Mouse (Mus musculus) erythroblast, embryonic 14.5 days (primary cell): Measurements from ENCODE around the gene Grin3a. TPM values are rescaled to one million over a fixed set of nuclear protein-coding genes. Genes with fewer than 3 reads are reported as not detected.
"Not testable (repeated sequence)": the region's sequence is repeated elsewhere in the genome, so short reads cannot be mapped to it uniquely, and the experiment has no call there.

Source experiments
- H3K27me3 ChIP-seq: 2 replicates; pipeline ENCODE4 v1.6.1; 2012; ENCODE audit warnings: inconsistent platforms; ENCODE audit not compliant: control insufficient read depth
- H3K36me3 ChIP-seq: 2 replicates; pipeline ENCODE4 v1.6.1; 2012; ENCODE audit warnings: mild to moderate bottlenecking, inconsistent platforms; ENCODE audit not compliant: control insufficient read depth
- H3K4me1 ChIP-seq: 2 replicates; pipeline ENCODE4 v1.6.1; 2012; ENCODE audit warnings: inconsistent platforms; ENCODE audit not compliant: control insufficient read depth
- H3K4me3 ChIP-seq: replicated peaks from 2 replicates; pipeline ENCODE3; 2012; ENCODE audit warnings: moderate library complexity, mild to moderate bottlenecking, inconsistent platforms
- H3K9me3 ChIP-seq: 2 replicates; pipeline ENCODE4 v1.6.1; 2012; ENCODE audit warnings: low read length, inconsistent platforms, mixed read lengths; ENCODE audit not compliant: control insufficient read depth
- GATA1 ChIP-seq: IDR thresholded peaks from 2 replicates; pipeline ENCODE4 v1.6.1; 2012; ENCODE audit warnings: low read length, inconsistent platforms, mixed read lengths
- TAL1 ChIP-seq: IDR thresholded peaks from 3 replicates; pipeline ENCODE4 v1.6.1; 2012; ENCODE audit warnings: low read length, inconsistent platforms, mixed read lengths
- polyA plus RNA-seq: library from polyadenylated mRNA; stranded (reverse); fragments of >175 nt; gene quantifications from 2 replicates; pipeline ENCODE4 v1.2.3, GENCODE M21; 2012

Grin3a gene
- polyA plus RNA-seq, 1 experiment = not detected

GRCm38 (mm10) chr4:49659421-49659820 lies 186.1 kb downstream of the Grin3a start:
- Histone ChIP-seq H3K4me3 (no peak overlapping the region), H3K9me3 (no peaks in the 10 kb centered on the region), H3K36me3 (peaks cover 78% of the 10 kb centered on the region), H3K27me3 (no peaks in the 10 kb centered on the region), H3K4me1 (no peaks in the 10 kb centered on the region)
- TF ChIP-seq GATA1 (no peak), TAL1 (no peak)

GRCm38 (mm10) chr4:49639913-49640312 lies 205.6 kb downstream of the Grin3a start:
- Histone ChIP-seq H3K4me1 (peaks cover 7% of the 10 kb centered on the region), H3K27me3 (no peaks in the 10 kb centered on the region), H3K9me3 (no peaks in the 10 kb centered on the region), H3K36me3 (peaks cover 89% of the 10 kb centered on the region), H3K4me3 (no peak overlapping the region)
- TF ChIP-seq GATA1 (peak; percentile 30; the same call in 1 of the 2 replicates), TAL1 (peak; percentile 39; the same call in 1 of the 3 replicates)

DNA sequence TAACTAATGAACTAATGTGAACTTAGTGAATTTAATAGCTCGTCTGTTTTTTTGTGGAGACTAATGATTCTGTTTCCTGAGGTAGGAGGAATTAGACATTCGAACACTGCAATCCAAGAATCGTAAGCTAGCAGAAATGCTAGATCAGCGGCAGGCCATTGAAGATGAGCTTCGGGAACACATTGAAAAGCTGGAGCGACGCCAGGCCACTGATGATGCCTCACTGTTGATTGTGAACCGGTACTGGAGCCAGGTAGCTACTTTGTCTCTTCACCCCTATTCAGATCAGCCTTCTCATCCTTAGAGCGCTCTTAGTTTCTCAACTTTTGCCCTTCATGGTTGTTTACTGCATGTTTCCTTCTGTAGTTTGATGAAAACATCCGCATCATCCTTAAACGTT lies 207.7 kb downstream of the Grin3a start:
- no peak for TF ChIP-seq GATA1
- peaks cover 85% of the 10 kb centered on the region for H3K36me3 ChIP-seq
- no peaks in the 10 kb centered on the region for H3K27me3 ChIP-seq
- no peak overlapping the region for H3K4me3 ChIP-seq
- H3K9me3 ChIP-seq = no peaks in the 10 kb centered on the region
- peaks cover 25% of the 10 kb centered on the region for H3K4me1 ChIP-seq

- peak overlapping the region; percentile 74 for H3K4me3 ChIP-seq
- peaks cover 37% of the 10 kb centered on the region for H3K36me3 ChIP-seq
- H3K4me1 ChIP-seq = peaks cover 29% of the 10 kb centered on the region
- TF ChIP-seq TAL1 (no peak), GATA1 (no peak)
- H3K27me3 ChIP-seq = no peaks in the 10 kb centered on the region
- no peaks in the 10 kb centered on the region for H3K9me3 ChIP-seq
These were observed 213.4 kb downstream of the Grin3a start for GRCm38 (mm10) chr4:49632139-49632481.

DNA sequence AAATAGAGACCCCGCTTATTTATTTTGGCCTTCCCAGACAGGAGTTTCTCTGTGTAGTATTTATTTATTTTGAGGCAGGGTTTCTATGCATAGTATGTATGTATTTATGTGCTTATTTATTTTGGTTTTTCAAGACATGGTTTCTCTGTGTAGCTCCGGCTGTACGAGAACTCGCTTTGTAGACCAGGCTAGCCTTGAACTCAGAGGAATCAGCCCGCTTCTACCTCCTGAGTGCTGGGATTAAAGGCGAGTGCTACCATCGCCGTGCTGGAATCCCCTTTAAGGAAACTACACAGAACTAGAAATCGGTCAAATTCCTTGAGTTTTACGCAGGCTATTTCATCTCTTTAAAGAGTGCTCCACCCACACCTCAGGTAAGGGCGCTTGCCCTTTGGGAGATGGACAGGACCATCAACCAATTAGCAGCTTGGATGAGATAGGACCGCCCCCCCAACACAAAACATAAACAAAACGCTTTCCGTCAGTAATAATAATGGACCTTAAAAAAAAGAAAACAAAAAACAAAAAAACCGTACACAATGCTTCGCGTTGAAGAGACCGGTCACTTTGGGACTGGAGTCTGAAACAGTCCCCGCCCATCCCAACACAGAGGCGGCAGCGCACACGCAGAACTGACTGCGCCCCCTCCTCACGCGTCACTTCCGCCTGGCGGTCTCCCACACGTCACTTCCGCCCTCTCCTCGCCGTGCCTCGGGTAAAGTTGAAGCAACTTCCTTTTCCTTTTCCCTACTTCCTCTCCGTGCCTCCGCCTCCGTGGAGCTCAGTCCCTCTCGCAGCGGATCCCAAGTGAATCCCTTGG lies 214.0 kb downstream of the Grin3a start, which contains the start of gene Rnf20:
Gene Rnf20, plus strand, starts transcription at position 688 of the 820 bp plus-strand sequence.
- H3K36me3 ChIP-seq = peaks cover 31% of the 10 kb centered on the region
- peaks cover 30% of the 10 kb centered on the region for H3K4me1 ChIP-seq
- TF ChIP-seq TAL1 = no peak
- H3K9me3 ChIP-seq = no peaks in the 10 kb centered on the region
- H3K27me3 ChIP-seq = no peaks in the 10 kb centered on the region
- H3K4me3 ChIP-seq = peak within 1 kb of the TSS; percentile 74

GRCm38 (mm10) chr4:49628941-49629340 lies 216.6 kb downstream of the Grin3a start:
- H3K4me1 ChIP-seq = peaks cover 31% of the 10 kb centered on the region
- peaks cover 5% of the 10 kb centered on the region for H3K36me3 ChIP-seq
- no peaks in the 10 kb centered on the region for H3K9me3 ChIP-seq
- H3K4me3 ChIP-seq = no peak overlapping the region
- TF ChIP-seq GATA1 (no peak), TAL1 (no peak)
- no peaks in the 10 kb centered on the region for H3K27me3 ChIP-seq

- H3K27me3 ChIP-seq = no peaks in the 10 kb centered on the region
- H3K4me3 ChIP-seq = no peak overlapping the region
- H3K4me1 ChIP-seq = peaks cover 17% of the 10 kb centered on the region
- TF ChIP-seq GATA1 (no peak), TAL1 (no peak)
- no peaks in the 10 kb centered on the region for H3K9me3 ChIP-seq
- H3K36me3 ChIP-seq = no peaks in the 10 kb centered on the region
These were observed 218.6 kb downstream of the Grin3a start for GRCm38 (mm10) chr4:49626973-49627372.

- H3K36me3 ChIP-seq, H3K4me3 ChIP-seq, H3K9me3 ChIP-seq, H3K27me3 ChIP-seq: not testable (repeated sequence)
- peaks cover 12% of the 10 kb centered on the region for H3K4me1 ChIP-seq
These were observed 220.6 kb downstream of the Grin3a start for GRCm38 (mm10) chr4:49624969-49625368.

- TF ChIP-seq GATA1 (no peak), TAL1 (no peak)
- Histone ChIP-seq H3K4me3 (no peak overlapping the region), H3K36me3 (no peaks in the 10 kb centered on the region), H3K9me3 (no peaks in the 10 kb centered on the region), H3K4me1 (peaks cover 12% of the 10 kb centered on the region), H3K27me3 (no peaks in the 10 kb centered on the region)
These were observed 221.6 kb downstream of the Grin3a start for GRCm38 (mm10) chr4:49623916-49624315.

DNA sequence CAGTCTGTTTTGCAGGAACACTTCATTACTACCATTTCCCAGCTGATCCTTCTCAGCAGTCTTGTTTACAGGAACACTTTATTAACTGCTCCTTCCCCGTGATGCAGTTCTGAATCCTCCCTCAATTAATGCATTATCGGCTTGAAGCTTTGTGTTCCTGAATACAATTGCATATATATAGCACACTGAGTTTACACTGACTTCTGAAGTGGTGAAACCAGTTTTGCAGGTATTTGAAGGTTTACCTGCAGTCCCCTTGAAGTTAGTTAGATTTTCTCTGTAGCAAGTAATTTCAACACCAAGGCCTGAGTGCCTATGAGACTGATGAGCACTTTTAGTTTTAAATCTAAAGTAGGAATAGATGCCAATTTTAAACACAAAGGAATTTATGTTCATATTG lies 223.3 kb downstream of the Grin3a start:
- Histone ChIP-seq H3K9me3 (no peaks in the 10 kb centered on the region), H3K4me1 (peaks cover 12% of the 10 kb centered on the region), H3K36me3 (no peaks in the 10 kb centered on the region), H3K27me3 (no peaks in the 10 kb centered on the region), H3K4me3 (no peak overlapping the region)
- TF ChIP-seq TAL1 (no peak), GATA1 (no peak)

GRCm38 (mm10) chr4:49619861-49620260 lies 225.7 kb downstream of the Grin3a start:
- H3K9me3 ChIP-seq, H3K4me3 ChIP-seq, H3K27me3 ChIP-seq: not testable (repeated sequence)

More at GRCm38 (mm10) chr4:49619861-49620260, 225.7 kb downstream of the Grin3a start:
- not testable (repeated sequence) for H3K36me3 ChIP-seq, H3K4me1 ChIP-seq
